Mouse (Mus musculus): ENCODE results near the gene Lmo3.

- no peak for TF ChIP-seq POLR2A (IDR thresholded peaks at IDR 0.05; ENCODE audit: low read depth, low read length)
- no peak for TF ChIP-seq CTCF (conservative IDR thresholded peaks at IDR 0.05; ENCODE audit: insufficient read depth, insufficient read length, low read depth, low read length)
Observed at GRCm38 (mm10) chr6:138398836-138399235, 182.9 kb downstream of the Lmo3 start.
